Mouse (Mus musculus) layer of hippocampus, adult 9-10 months (tissue): ENCODE results near the gene Mettl21e.
"Not testable (repeated sequence)": the region's sequence is repeated elsewhere in the genome, so short reads cannot be mapped to it uniquely, and the experiment has no call there.

Experiments
- DNase-seq: peaks from one replicate; pipeline ENCODE4 v3.0.0; 2022; ENCODE audit warnings: low spot score

Gene Mettl21e

DNA sequence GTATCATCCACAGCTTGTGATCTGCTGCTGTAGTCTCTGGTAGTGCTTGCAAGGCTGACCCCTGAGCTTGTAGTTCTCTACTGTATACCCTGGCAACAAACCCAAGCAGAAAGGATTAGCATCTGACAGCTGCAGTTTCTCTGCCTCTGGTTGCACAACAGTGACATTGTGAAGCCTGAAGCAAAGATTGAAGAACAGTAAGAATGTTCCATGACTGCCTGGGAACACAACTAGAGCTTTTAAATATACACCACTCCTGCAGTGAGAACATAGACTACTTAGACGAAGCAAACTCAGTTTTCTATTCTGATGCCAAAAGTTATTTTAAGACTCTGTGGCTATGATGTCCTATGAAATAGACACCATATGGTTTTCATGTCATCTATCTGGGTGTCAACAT lies at the start of gene Mettl21e:
Gene Mettl21e, minus strand, starts transcription at position 86 of the 400 bp plus-strand sequence.
- no peak for DNase-seq

DNA sequence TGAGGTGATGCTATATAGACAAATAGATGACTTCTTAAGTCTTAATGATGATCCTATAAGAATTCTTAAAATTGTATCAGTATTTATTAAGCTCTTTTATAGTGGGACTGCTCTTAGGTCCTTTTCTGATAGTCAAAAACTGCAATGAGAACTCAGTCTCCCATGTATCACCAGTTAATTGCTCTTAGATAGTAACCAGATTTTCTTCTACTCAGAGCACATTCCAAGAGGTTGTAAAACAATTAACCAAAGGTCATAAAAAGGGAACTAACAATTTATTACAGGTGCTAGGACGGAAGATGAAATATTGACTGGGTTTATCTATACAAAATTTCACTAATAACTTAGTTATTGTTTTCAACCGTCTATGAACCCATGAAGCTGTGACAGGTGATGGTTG lies 21.7 kb upstream of the Mettl21e start:
- DNase-seq = not testable (repeated sequence)

DNA sequence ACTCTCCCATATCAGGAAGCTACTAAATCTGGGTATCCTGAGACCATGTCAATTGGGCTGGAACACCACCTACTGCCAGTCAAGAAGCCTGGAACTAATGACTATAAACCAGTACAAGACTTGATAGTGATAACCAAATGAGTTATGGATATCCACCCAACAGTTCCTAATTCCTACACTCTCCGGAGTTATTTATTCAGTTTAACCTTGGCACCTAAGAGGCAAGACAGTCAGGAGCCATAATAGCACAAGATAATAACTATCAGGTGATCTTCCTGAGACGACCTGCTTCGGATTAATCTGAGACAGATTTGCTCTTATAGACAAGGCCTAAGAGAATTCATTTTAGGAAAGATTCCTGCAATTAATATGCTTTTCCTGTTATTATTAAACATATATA lies 21.2 kb upstream of the Mettl21e start:
- DNase-seq = no peak

DNA sequence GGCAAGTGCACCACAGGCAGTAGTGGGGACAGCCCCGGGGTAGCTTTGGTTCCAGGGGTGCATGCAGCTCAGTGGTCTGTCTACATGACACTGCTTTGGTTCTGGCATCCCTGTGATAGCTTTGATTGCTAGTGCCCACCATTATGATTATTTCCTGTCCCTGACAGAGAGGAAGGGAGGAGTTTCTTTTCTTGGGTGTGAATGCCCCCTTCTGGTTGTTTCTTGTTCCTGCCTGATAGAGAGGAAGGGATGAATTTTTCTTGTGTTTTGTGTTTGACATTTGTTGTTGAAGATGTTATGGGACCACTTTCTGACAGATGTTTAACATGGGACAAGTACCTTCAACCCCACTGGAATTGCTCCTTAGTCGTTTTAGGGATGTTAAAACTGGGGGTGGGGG lies 18.5 kb upstream of the Mettl21e start:
- no peak for DNase-seq

DNA sequence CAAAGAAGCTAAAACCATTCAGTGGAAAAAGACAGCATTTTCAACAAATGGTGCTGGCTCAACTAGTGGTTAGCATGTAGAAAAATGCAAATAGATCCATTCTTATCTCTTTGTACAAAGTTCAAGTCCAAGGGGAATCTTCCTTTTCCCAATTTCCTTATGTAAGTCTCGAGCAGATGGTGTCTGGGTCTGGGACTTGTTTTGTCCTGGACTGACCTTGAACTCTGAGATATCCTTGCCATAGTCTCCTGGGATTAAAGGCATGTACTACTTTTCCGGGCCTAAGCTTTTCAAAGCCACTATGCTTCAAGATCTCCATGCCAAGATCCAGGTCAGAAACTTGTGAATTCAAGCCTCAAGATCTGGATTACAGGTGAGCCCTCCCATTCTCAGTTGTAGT lies 16.6 kb upstream of the Mettl21e start:
- DNase-seq = no peak

DNA sequence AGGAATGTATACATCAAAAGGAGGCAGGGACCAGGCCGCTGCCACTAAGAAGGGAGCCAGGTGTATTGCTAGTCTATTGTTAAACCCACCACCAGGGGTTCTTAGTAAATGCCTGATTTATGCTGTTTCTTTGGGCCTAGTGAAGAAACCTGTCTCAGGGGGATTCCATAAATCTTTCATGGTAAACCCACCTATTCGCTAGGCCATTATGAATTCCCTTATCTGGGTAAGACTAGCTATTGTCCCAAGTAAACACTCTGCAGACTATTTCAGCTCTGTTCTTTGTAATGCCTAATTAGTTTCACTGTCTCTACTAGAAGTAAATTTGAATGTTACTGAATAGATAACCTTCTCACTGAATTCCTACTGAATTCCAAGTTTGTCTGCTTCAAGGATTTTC lies 15.8 kb upstream of the Mettl21e start:
- DNase-seq = not testable (repeated sequence)

DNA sequence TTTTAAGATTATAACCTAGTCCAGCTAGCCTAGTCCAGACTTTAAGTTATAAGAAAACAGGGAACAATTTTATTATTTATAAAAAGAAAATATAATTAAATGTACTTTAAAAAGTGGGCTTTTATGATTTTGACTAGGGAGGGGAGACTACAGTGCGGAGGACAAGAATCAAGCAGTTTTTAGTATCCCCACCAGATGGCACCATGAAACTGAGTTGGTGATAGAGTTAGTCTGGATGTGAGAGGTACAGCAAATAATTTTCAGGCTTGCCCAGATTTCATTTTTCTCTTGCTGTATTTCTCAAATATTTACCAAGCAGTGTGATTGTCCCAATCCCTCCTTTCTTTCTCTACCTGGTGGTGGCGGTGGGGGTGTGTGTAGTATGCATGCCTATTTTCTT lies 10.3 kb upstream of the Mettl21e start:
- DNase-seq = peak; percentile 43

DNA sequence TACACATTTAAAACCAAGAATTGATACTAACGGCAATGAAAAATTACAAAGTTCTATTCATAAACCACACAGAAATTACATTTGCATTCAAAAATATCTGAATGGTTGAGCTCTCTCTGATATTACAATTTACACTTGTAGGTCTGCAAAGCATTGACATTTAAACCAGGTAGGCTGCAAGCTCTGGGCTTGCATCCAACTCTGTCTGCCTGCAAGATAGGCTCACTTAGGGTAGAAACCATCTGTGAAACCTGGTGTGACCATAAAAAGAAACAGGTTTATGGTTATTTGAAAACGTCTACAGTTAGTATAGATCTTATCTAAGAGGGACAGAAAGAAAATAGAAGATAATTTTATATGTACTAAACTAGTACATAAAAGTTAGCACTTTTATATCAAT lies 1.6 kb downstream of the Mettl21e start:
- DNase-seq = no peak

DNA sequence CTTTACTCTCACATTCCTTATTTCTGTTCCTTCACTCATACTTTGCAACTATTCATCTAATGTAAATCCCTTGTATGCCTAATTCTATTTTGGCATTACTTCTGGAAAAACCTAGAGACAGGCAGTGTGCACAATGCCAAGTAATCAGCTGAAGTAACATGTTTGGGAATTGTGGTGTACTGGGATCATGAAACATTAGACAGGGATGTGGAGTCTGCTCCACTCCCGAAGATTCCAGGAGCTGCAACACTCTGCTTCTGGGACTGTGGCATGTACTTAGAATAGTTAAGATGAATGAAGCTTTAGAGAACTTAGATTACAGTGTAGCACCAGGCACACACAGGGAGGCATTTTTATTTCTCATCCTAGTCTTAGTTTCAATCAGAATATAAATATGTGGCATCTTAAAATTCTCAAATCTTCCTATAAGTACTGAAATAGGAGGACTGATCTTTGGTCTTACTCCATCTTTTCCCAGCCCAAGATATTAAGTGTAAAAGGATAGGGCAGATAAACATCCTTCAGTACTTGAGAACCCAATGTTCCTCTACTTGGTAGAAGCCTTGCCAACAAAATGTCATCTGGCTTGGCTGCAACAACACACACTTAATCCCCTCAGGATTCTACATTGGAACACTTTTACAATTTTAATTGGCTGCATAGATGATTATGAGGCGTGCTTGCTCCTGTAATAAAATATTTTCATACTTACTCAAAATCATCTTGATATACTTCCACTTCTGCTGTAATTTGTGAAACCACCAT lies 2.2 kb downstream of the Mettl21e start:
- DNase-seq = no peak

DNA sequence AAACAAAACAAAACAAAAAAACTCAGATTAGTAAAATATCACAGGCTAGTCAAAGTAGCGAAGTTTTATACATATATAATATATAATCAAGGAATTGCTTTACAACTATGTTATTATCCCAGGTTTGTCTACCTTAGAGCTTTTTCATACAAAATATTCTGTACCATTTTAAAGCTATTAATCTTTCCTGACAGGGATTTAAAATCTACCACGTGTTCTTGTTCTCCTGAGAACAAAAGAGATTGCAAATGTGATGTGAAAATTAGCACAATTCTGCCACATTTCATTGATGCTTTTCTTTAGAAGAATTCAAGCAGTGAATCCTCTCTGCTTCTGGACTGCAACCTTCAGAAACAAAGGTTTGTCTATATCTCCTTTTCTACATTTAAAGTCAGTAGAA lies 4.3 kb downstream of the Mettl21e start:
- DNase-seq = no peak

DNA sequence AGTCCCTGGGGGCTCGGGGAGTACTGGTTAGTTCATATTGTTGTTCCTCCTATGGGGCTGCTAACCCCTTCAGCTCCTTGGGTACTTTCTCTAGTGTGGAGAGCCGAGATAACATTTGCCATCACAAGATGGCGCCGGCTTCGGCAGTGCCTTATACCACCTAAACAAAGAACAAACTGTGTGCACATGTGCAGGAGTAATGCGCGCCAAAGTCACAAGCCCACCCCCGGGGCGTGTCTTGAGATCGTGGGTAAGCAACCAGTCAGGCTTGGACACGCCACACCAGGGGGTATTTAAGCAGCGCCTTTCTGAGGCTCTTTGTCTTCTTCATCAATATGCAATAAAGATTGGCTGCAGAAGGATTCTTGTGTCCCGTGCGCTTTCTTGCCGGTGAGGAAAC lies 15.9 kb downstream of the Mettl21e start:
- no peak for DNase-seq

DNA sequence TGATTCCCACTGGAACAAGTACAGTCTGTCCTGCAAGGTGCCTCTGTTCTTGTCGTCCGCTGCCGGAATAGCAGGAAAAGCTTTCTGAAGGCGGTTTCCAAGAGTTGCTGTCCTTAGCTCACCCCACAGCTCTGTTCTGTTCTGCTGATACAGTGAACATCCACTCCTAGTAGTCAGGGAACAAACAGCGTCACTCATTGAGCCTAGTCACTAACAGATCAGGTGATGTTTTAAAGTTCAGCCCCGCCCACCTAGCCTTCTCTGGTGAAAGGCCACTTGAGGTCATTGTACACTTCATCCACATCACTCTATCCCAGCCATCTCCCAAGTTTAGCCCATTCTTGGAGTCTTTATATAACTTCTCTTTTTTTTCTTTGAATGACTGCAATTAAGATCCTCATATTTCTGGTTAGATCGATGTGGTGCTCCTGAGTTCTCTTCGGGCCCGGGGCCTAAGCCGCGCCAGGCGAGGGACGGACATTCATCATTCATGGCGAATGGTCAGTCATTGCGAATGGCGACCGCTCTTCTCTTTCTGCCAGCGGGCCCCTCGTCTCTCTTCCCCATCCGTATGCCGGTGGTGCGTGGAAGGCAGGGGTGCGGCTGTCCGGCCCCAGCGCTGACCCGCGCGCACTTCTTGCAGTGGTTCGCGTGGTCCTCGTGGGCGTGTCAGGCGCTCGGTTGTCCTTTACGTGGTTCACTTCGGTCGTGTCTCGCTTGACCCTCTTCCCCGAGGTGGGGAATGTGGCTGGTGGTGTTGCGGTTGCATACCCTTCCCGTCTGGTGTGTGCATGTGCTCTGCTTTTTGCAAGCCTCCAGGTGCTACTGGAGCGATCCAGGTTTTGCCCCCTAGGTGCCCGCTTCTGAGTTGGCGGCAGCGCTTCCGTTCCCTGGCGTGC lies 20.2 kb downstream of the Mettl21e start:
- no peak for DNase-seq

DNA sequence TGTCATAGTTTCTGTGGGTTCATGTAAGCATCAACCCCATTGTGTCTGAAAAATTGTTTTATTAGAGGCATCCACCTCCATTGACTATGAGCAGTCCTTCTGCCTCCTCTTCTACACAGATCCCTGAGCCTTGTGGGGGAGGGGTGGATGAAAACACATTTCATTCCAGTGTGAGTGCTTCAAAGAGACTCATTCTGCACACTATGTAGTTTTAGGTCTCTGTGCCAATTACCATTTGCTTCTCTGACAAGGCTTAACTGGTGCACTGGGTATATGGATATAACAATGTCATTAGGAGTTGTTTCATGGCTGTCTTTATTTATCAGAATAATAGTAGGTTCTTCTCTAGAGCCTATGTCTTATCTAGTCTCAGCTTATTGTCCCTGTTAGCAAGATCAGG lies 32.4 kb downstream of the Mettl21e start:
- DNase-seq = no peak

DNA sequence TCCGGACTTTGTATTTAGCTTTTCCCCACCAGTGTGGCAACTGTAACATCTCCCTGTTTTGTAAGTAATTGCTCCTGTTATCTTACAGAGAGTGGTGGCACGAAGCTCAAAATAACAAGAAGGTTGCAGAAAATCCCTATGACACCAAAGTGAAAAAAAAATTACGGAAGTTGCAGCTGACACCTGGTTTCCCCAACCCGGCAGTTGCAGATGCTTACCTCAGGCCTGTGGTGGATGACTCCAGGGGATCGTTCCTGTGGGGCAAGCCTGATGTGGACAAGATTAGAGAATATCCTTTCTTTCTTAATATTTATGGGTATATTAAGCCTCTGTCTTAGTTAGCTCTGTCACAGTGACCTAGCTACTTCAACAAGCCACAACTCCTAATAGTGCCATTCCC lies 40.7 kb downstream of the Mettl21e start:
- no peak for DNase-seq

DNA sequence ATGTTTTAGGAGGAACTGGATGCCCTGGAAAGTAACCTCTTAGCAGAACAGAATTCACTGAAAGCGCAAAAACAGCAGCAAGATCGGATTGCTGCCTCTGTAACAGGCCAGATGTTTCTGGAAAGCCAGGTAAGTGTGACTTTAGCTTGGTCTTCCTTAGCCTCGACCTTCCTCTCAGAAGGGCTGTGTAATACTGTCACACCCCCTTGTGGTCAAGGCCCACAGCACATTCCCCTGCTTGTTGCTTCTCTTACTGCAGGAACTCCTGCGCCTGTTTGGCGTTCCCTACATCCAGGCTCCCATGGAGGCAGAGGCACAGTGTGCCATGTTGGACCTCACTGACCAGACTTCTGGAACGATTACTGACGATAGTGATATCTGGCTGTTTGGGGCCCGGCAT lies 44.9 kb downstream of the Mettl21e start:
- no peak for DNase-seq

DNA sequence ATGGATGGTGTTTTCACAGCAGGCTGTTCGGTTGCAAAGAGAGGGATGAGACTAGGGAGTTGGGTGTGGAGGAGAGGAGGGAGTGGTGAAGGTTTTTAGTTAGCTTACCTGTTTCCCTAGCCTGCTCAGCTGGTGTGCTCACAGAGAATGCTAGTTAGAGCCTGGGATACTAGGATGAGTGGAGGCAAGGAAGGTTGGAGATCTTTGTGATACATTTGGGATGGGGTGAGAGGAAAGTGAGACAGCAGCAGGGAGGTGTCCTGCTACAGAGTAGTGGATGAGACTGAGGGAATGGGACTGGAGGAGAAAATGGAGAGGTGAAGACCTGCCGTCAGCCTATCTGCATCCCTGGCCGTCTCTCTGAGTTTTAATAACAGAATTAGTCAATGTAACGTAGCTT lies 46.1 kb downstream of the Mettl21e start:
- no peak for DNase-seq

DNA sequence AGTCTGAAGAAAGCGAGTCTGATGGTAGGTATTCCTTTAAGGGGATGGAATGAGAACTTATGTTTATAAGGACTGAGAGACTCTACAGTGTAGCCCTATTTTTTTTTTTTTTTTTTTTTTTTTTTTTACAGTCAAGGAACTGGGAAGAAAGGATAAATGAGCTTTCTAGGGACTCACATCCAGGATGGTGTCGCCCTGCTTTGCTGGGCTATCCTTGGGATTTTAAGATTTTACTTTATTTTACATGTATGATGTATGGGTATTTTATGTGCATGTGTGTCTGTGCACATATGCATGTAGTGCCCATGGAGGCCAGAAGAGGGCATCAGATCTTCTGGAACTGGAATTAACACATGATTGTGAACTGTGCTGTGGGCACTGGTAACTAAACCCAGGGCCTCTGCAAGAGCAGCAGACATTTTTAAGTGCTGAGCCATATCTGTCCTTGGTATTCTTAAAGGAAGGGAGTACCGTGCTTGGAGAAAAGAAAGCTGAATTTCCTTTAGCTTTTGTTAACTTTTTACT lies 50.8 kb downstream of the Mettl21e start:
- DNase-seq = no peak

DNA sequence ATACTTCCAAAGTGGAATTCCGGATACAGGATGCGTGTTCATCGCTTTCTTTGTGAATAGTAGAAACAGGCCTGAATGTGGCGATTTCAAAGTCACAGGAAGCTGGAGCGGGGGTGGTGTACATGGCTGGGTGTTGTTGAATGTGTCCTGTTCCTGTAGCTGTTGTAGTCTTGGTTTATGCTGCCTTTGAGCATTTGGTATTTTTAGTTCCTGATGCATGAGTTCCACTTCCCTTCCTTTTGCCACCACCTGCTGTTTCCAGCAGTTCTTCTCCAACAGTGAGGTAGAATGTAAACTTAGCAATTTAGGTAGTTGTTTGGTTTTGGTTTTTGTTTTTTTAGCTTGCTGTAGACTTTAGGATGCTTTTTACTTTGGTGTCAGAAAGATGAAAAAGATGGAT lies 56.4 kb downstream of the Mettl21e start:
- no peak for DNase-seq

DNA sequence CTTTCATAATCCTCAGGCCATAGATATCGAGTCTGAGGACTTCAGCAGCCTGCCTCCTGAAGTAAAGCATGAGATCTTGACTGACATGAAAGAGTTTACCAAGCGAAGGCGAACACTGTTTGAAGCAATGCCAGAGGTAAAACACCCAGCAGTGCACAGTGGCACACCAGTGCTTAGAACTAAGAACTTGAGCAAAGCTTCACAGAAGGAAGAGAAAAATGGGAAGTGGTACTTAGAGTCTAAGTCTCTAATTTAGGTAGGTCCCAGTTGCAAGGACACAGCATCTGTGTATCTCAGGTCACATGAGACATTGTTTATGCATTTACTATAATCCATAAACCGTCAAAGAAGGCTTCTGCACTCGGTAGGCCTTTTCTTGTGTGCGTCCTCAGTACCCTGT lies 56.9 kb downstream of the Mettl21e start:
- no peak for DNase-seq

DNA sequence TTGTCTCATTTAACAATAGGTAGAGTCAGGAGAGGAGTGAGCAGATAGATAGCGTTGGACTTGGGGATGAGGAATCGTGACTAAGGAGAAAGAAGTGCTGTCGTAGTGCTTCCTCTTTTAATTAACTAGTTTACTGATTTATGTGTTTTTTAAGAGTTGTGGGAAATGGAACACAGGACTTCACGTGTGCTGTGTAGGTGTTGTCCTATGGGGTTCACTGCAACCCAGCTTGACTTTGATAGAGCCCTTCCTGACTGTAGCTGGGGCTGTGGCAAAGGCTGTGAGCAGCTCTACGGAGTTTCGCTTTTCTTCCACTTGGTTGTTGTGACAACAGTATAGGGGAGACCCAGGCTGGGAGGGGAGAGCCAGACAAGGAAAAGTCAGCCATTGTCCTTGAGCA lies 60.4 kb downstream of the Mettl21e start:
- no peak for DNase-seq

DNA sequence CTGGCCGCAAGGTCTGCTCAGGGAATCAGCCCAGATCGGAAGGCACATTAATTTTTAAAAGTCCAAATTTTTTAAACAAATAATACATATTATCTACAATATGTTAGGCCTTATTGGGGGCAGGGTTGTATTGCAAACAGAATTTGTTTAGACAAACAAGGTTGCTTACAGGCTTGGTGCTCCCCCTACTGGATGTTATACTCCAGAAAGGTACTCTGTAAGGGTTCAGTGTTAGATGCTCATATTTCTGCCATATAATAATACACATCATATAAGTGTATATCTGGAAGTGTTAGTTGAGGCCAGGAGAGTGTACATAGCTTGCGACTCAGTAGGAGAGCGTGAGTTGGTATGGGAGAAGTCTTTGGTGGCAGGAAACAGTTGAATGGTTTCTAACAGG lies 63.5 kb downstream of the Mettl21e start:
- no peak for DNase-seq
